Mouse (Mus musculus) forebrain, embryonic 15.5 days (tissue): ENCODE data around the gene Pak2. TPM values are rescaled to one million over a fixed set of nuclear protein-coding genes. Genes with fewer than 3 reads are reported as not detected.

Experiments
- ATAC-seq: fragments of 200-750 bp; cut with Nextera tagmentation; replicated peaks from 2 replicates; pipeline ENCODE4 v1.8.0; 2017; ENCODE audit warnings: mild to moderate bottlenecking, moderate TSS enrichment, moderate library complexity
- H3K27ac ChIP-seq: fragments of 300-500 bp; sonication (generic); replicated peaks from 2 replicates; pipeline ENCODE4 v1.5.1; 2015; ENCODE audit warnings: mild to moderate bottlenecking, inconsistent platforms
- H3K27me3 ChIP-seq: fragments of 300-500 bp; sonication (generic); 2 replicates; pipeline ENCODE4 v1.6.1; 2015; ENCODE audit warnings: inconsistent platforms
- H3K36me3 ChIP-seq: fragments of 300-500 bp; sonication (generic); 2 replicates; pipeline ENCODE4 v1.6.1; 2015; ENCODE audit warnings: mild to moderate bottlenecking, inconsistent platforms
- H3K4me1 ChIP-seq: fragments of 300-500 bp; sonication (generic); 2 replicates; pipeline ENCODE4 v1.6.1; 2015; ENCODE audit warnings: inconsistent platforms
- H3K4me2 ChIP-seq: fragments of 300-500 bp; sonication (generic); replicated peaks from 2 replicates; pipeline ENCODE4 v1.6.1; 2015; ENCODE audit warnings: mild to moderate bottlenecking, inconsistent platforms
- H3K4me3 ChIP-seq: fragments of 300-500 bp; sonication (generic); 2 replicates; pipeline ENCODE4 v1.5.1; 2015; ENCODE audit warnings: mild to moderate bottlenecking, inconsistent platforms
- H3K9ac ChIP-seq: fragments of 300-500 bp; sonication (generic); replicated peaks from 2 replicates; pipeline ENCODE4 v1.6.1; 2015; ENCODE audit warnings: mild to moderate bottlenecking, inconsistent platforms
- H3K9me3 ChIP-seq: fragments of 300-500 bp; sonication (generic); 2 replicates; pipeline ENCODE4 v1.6.1; 2016; ENCODE audit warnings: inconsistent platforms
- WGBS: fragments of 180-500 bp; shearing (Covaris S2); methylation state at CpG from one replicate; pipeline ENCODE4 v1.1.7; 2015; ENCODE audit warnings: mixed read lengths; 5-methylcytosine and 5-hydroxymethylcytosine counted together
- polyA plus RNA-seq: library from polyadenylated mRNA; unstranded; fragments of >200 nt; fragmentation: Nextera tagmentation; extraction: Ambion mirVana; gene quantifications from 2 replicates; pipeline ENCODE4 v1.2.1, GENCODE M21; 2015

The Pak2 gene
- polyA plus RNA-seq = 45.4 and 46.1 TPM in 2 replicates

- H3K4me2 ChIP-seq = peak within 1 kb of the TSS; percentile 62
- WGBS = under 1% methylated on average over 55 of the region's 60 CpGs
- H3K4me1 ChIP-seq = peaks cover 34% of the 10 kb centered on the region
- H3K27me3 ChIP-seq = no peaks in the 10 kb centered on the region
- peak within 1 kb of the TSS; percentile 80 for H3K9ac ChIP-seq
- peak within 1 kb of the TSS; percentile 64 for H3K4me3 ChIP-seq
- H3K27ac ChIP-seq = peak within 1 kb of the TSS; percentile 85
- peaks cover 15% of the 10 kb centered on the region for H3K36me3 ChIP-seq
- no peaks in the 10 kb centered on the region for H3K9me3 ChIP-seq
- ATAC-seq = peak; percentile 97
Observed at GRCm38 (mm10) chr16:32078991-32079511, at the start of gene Pak2. Gene Pak2 (minus strand): TSS chr16:32079342.

GRCm38 (mm10) chr16:32127046-32127445, 47.9 kb upstream of the Pak2 start:
- H3K9ac ChIP-seq = no peak overlapping the region
- no peaks in the 10 kb centered on the region for H3K27me3 ChIP-seq
- no peak overlapping the region for H3K4me2 ChIP-seq
- H3K36me3 ChIP-seq = no peaks in the 10 kb centered on the region
- ATAC-seq = no peak
- H3K9me3 ChIP-seq = no peaks in the 10 kb centered on the region
- H3K4me1 ChIP-seq = no peaks in the 10 kb centered on the region
- H3K4me3 ChIP-seq = no peak overlapping the region
- no peak overlapping the region for H3K27ac ChIP-seq
- 92% methylated on average over 4 of the region's 4 CpGs for WGBS

- Histone ChIP-seq H3K9me3 (no peaks in the 10 kb centered on the region), H3K27ac (no peak overlapping the region), H3K36me3 (no peaks in the 10 kb centered on the region), H3K4me3 (no peak overlapping the region), H3K27me3 (no peaks in the 10 kb centered on the region), H3K4me2 (no peak overlapping the region), H3K4me1 (no peaks in the 10 kb centered on the region), H3K9ac (no peak overlapping the region)
- WGBS = 88% methylated on average over 3 of the region's 3 CpGs
- ATAC-seq = no peak
Observed at GRCm38 (mm10) chr16:32125364-32125763, 46.2 kb upstream of the Pak2 start.

GRCm38 (mm10) chr16:32124444-32125335, 45.5 kb upstream of the Pak2 start:
- H3K4me1 ChIP-seq = no peaks in the 10 kb centered on the region
- H3K9ac ChIP-seq = no peak overlapping the region
- WGBS = 73% methylated on average over 17 of the region's 17 CpGs
- H3K4me3 ChIP-seq = no peak overlapping the region
- no peak overlapping the region for H3K4me2 ChIP-seq
- no peak overlapping the region for H3K27ac ChIP-seq
- H3K27me3 ChIP-seq = no peaks in the 10 kb centered on the region
- no peaks in the 10 kb centered on the region for H3K9me3 ChIP-seq
- no peaks in the 10 kb centered on the region for H3K36me3 ChIP-seq
- no peak for ATAC-seq

GRCm38 (mm10) chr16:32124020-32124419, 44.9 kb upstream of the Pak2 start:
- no peak overlapping the region for H3K4me3 ChIP-seq
- 96% methylated on average over 7 of the region's 7 CpGs for WGBS
- no peaks in the 10 kb centered on the region for H3K27me3 ChIP-seq
- H3K9me3 ChIP-seq = no peaks in the 10 kb centered on the region
- H3K4me2 ChIP-seq = no peak overlapping the region
- H3K4me1 ChIP-seq = no peaks in the 10 kb centered on the region
- no peak for ATAC-seq
- H3K27ac ChIP-seq = no peak overlapping the region
- no peak overlapping the region for H3K9ac ChIP-seq
- H3K36me3 ChIP-seq = no peaks in the 10 kb centered on the region

- Histone ChIP-seq H3K4me2 (no peak overlapping the region), H3K27ac (no peak overlapping the region), H3K4me1 (no peaks in the 10 kb centered on the region), H3K27me3 (no peaks in the 10 kb centered on the region), H3K9me3 (no peaks in the 10 kb centered on the region), H3K36me3 (no peaks in the 10 kb centered on the region), H3K4me3 (no peak overlapping the region), H3K9ac (no peak overlapping the region)
- no peak for ATAC-seq
- 81% methylated on average over 3 of the region's 3 CpGs for WGBS
Observed at GRCm38 (mm10) chr16:32120454-32120853, 41.3 kb upstream of the Pak2 start.

GRCm38 (mm10) chr16:32116186-32116585, 37.0 kb upstream of the Pak2 start:
- no peak for ATAC-seq
- H3K4me3 ChIP-seq = no peak overlapping the region
- no peak overlapping the region for H3K27ac ChIP-seq
- no peaks in the 10 kb centered on the region for H3K4me1 ChIP-seq
- no peaks in the 10 kb centered on the region for H3K9me3 ChIP-seq
- H3K9ac ChIP-seq = no peak overlapping the region
- H3K27me3 ChIP-seq = no peaks in the 10 kb centered on the region
- WGBS = 56% methylated on average over 5 of the region's 5 CpGs
- H3K36me3 ChIP-seq = no peaks in the 10 kb centered on the region
- no peak overlapping the region for H3K4me2 ChIP-seq

GRCm38 (mm10) chr16:32115781-32116180, 36.6 kb upstream of the Pak2 start:
- Histone ChIP-seq H3K9me3 (no peaks in the 10 kb centered on the region), H3K27ac (no peak overlapping the region), H3K36me3 (no peaks in the 10 kb centered on the region), H3K4me2 (no peak overlapping the region), H3K27me3 (no peaks in the 10 kb centered on the region), H3K9ac (no peak overlapping the region), H3K4me1 (no peaks in the 10 kb centered on the region), H3K4me3 (no peak overlapping the region)
- no peak for ATAC-seq
- 70% methylated on average over 6 of the region's 6 CpGs for WGBS

GRCm38 (mm10) chr16:32114968-32115695, 36.0 kb upstream of the Pak2 start:
- Histone ChIP-seq H3K9me3 (no peaks in the 10 kb centered on the region), H3K4me3 (no peak overlapping the region), H3K9ac (no peak overlapping the region), H3K36me3 (no peaks in the 10 kb centered on the region), H3K4me2 (no peak overlapping the region), H3K27me3 (no peaks in the 10 kb centered on the region), H3K4me1 (no peaks in the 10 kb centered on the region), H3K27ac (no peak overlapping the region)
- WGBS = 10% methylated on average over 15 of the region's 15 CpGs
- peak; percentile 48; the same call in 1 of the 2 replicates for ATAC-seq

GRCm38 (mm10) chr16:32114406-32114805, 35.3 kb upstream of the Pak2 start:
- WGBS = 80% methylated on average over 10 of the region's 10 CpGs
- Histone ChIP-seq H3K4me1 (no peaks in the 10 kb centered on the region), H3K36me3 (peaks cover 3% of the 10 kb centered on the region; the same call in 1 of the 2 replicates), H3K9me3 (no peaks in the 10 kb centered on the region), H3K27ac (no peak overlapping the region), H3K9ac (no peak overlapping the region), H3K27me3 (no peaks in the 10 kb centered on the region), H3K4me2 (no peak overlapping the region), H3K4me3 (no peak overlapping the region)
- no peak for ATAC-seq

- Histone ChIP-seq H3K27ac (no peak overlapping the region), H3K36me3 (peaks cover 6% of the 10 kb centered on the region; the same call in 1 of the 2 replicates), H3K9ac (no peak overlapping the region), H3K4me3 (no peak overlapping the region), H3K27me3 (no peaks in the 10 kb centered on the region), H3K4me2 (no peak overlapping the region), H3K9me3 (no peaks in the 10 kb centered on the region), H3K4me1 (no peaks in the 10 kb centered on the region)
- 59% methylated on average over 23 of the region's 23 CpGs for WGBS
- no peak for ATAC-seq
Observed at GRCm38 (mm10) chr16:32113541-32114218, 34.5 kb upstream of the Pak2 start.
